Mouse (Mus musculus) CD4-positive, CD25-positive, alpha-beta regulatory T cell, adult 2 months (primary cell): ENCODE results near the gene Nme2.
"Not testable (repeated sequence)": the region's sequence is repeated elsewhere in the genome, so short reads cannot be mapped to it uniquely, and the experiment has no call there.

Experiments used
- DNase-seq: peaks from one replicate; pipeline ENCODE4 v3.0.0-alpha.2; 2012; ENCODE audit warnings: low read depth, low spot score

Nme2 gene

GRCm38 (mm10) chr11:93967381-93967780 is 11.3 kb upstream of the Nme2 start:
- peak; percentile 32 for DNase-seq

GRCm38 (mm10) chr11:93965391-93965790 is 9.3 kb upstream of the Nme2 start:
- DNase-seq: no peak

- DNase-seq: no peak
Measured at GRCm38 (mm10) chr11:93963013-93963412, 7.0 kb upstream of the Nme2 start.

GRCm38 (mm10) chr11:93961482-93961881 is 5.4 kb upstream of the Nme2 start:
- no peak for DNase-seq

- DNase-seq: no peak
Measured at GRCm38 (mm10) chr11:93957746-93958145, 1.7 kb upstream of the Nme2 start.

GRCm38 (mm10) chr11:93957031-93957555 is 1.0 kb upstream of the Nme2 start:
- DNase-seq: no peak

GRCm38 (mm10) chr11:93955256-93956150 is 556 bp downstream of the Nme2 start:
- DNase-seq: peak; percentile 94

GRCm38 (mm10) chr11:93954738-93955255 is 1.3 kb downstream of the Nme2 start:
- peak; percentile 18 for DNase-seq

GRCm38 (mm10) chr11:93952376-93952775 is 3.7 kb downstream of the Nme2 start:
- no peak for DNase-seq

GRCm38 (mm10) chr11:93950045-93950444 is 6.0 kb downstream of the Nme2 start:
- no peak for DNase-seq

GRCm38 (mm10) chr11:93948887-93949567 is 7.0 kb downstream of the Nme2 start:
- DNase-seq: no peak

GRCm38 (mm10) chr11:93944986-93945385 is 11.1 kb downstream of the Nme2 start:
- no peak for DNase-seq

GRCm38 (mm10) chr11:93940906-93941305 is 15.2 kb downstream of the Nme2 start:
- DNase-seq: no peak

GRCm38 (mm10) chr11:93929106-93929505 is 27.0 kb downstream of the Nme2 start:
- no peak for DNase-seq

GRCm38 (mm10) chr11:93915019-93915418 is 41.0 kb downstream of the Nme2 start:
- not testable (repeated sequence) for DNase-seq

GRCm38 (mm10) chr11:93911603-93912002 is 44.5 kb downstream of the Nme2 start:
- DNase-seq: no peak

- DNase-seq: no peak
Measured at GRCm38 (mm10) chr11:93908829-93909228, 47.2 kb downstream of the Nme2 start.

GRCm38 (mm10) chr11:93907839-93908238 is 48.2 kb downstream of the Nme2 start:
- no peak for DNase-seq

- no peak for DNase-seq
Measured at GRCm38 (mm10) chr11:93906834-93907233, 49.2 kb downstream of the Nme2 start.
